Mouse (Mus musculus): ENCODE measurements around the gene Ccdc130. TPM values are rescaled to one million over a fixed set of nuclear protein-coding genes. Genes with fewer than 3 reads are reported as not detected.

Ccdc130 gene
- polyA plus RNA-seq, 1 experiment from 2014 or later: 16.1 TPM

DNA sequence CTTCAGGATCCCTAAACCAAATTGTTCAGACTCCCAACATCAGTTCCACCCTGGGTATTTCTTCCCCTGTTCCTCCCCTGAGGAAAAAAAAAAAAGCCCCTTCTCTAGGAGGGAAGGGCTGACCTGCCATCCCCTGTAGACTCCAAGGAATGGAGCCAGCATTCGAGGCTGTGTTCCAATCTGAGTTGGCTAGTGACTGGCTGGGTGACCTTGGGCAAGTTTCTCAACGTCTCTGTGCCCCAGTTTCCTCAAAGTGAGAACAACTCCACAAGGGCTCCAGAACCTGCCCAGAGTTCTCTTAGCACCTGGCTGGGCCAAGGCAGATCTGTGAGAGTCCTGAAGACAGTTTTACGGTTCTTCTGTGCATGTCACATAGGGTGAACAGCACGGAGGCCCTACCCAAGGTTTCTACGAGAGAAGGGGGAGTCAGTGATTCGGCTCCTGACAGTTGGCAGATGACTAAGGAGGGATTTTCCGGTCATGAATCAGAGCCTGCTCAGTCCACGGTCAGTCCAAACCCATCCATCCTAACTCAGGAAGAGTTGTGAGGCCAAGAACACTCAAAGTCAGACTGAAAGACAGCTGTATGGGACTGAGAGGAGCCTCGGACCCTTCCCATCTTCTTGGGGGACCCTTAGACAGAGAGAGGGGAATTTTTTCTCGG, 34.3 kb downstream of the Ccdc130 start:
- H3K4me3 ChIP-seq (ENCODE audit: low read depth, low read length): peak overlapping the region; percentile 89
- H3K9me3 ChIP-seq (replicated peaks; ENCODE audit: control insufficient read depth, low read length): no peaks in the 10 kb centered on the region
- H3K4me2 ChIP-seq: peak overlapping the region; percentile 88
- H3K9ac ChIP-seq (ENCODE audit: low read depth, low read length): peak overlapping the region; percentile 91
- no peak for ATAC-seq (replicated peaks; ENCODE audit: insufficient number of reproducible peaks, low FRiP score, low TSS enrichment)
- peak overlapping the region; percentile 65; the same call in 1 of the 2 replicates for H3K27ac ChIP-seq (ENCODE audit: low read depth, low read length)
- WGBS (ENCODE audit: insufficient replicate concordance): 32% methylated on average over 10 of the region's 10 CpGs
- peaks cover 10% of the 10 kb centered on the region for H3K4me1 ChIP-seq (ENCODE audit: control insufficient read depth, insufficient read depth, low read length)
- no peaks in the 10 kb centered on the region for H3K27me3 ChIP-seq (ENCODE audit: control insufficient read depth, insufficient read depth, low read length)
- H3K36me3 ChIP-seq (ENCODE audit: control insufficient read depth, insufficient read depth, low read length): peaks cover 6% of the 10 kb centered on the region; the same call in 1 of the 2 replicates

DNA sequence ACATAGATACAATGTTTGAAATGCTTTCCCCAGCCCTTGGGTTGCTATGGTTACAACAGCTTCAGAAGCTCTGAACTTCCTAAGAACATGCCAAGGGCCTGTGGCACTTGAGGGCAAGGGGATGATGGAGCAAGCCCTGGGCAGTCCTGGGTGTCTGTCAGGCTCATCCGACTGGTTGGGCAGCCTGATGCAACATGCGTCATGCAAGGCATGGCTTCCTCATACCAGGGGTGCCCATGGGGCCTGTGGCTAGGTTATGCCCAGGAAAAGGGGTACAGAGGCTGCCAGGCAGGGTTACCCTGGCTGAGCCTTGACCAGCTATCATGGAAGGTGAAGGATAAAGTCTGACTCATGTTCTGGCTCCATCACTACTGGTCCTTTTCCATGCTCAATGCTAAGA, 37.1 kb downstream of the Ccdc130 start:
- H3K4me2 ChIP-seq: no peak overlapping the region
- H3K4me3 ChIP-seq (ENCODE audit: low read depth, low read length): no peak overlapping the region
- H3K27ac ChIP-seq (ENCODE audit: low read depth, low read length): no peak overlapping the region
- H3K9me3 ChIP-seq (replicated peaks; ENCODE audit: control insufficient read depth, low read length): no peaks in the 10 kb centered on the region
- ATAC-seq (replicated peaks; ENCODE audit: insufficient number of reproducible peaks, low FRiP score, low TSS enrichment): no peak
- no peak overlapping the region for H3K9ac ChIP-seq (ENCODE audit: low read depth, low read length)
- no peaks in the 10 kb centered on the region for H3K27me3 ChIP-seq (ENCODE audit: control insufficient read depth, insufficient read depth, low read length)
- WGBS (ENCODE audit: insufficient replicate concordance): 76% methylated on average over 2 of the region's 2 CpGs
- peaks cover 9% of the 10 kb centered on the region for H3K36me3 ChIP-seq (ENCODE audit: control insufficient read depth, insufficient read depth, low read length)
- H3K4me1 ChIP-seq (ENCODE audit: control insufficient read depth, insufficient read depth, low read length): peaks cover 10% of the 10 kb centered on the region

DNA sequence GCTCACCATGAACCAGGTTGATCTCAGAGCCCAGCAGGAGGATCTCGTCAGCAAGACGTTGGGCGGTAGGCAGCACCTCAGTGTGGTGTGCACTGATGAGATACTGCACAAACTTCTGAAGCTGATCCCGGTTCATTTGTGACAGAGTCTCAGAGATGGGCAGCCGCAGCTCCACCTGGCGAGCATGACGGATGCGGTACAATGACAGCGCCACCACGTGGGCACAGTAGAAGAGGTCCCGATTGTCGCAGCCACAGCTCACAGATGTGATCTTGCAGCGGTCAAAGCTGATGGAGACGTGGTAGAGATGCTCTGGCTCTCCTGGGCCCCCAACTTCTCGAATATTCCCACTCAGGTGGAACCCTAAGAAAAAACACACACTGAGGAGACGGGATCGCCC, 39.4 kb downstream of the Ccdc130 start:
- ATAC-seq (replicated peaks; ENCODE audit: insufficient number of reproducible peaks, low FRiP score, low TSS enrichment): no peak
- Histone ChIP-seq H3K36me3 (ENCODE audit: control insufficient read depth, insufficient read depth, low read length) (peaks cover 15% of the 10 kb centered on the region), H3K4me1 (ENCODE audit: control insufficient read depth, insufficient read depth, low read length) (peaks cover 3% of the 10 kb centered on the region), H3K27ac (ENCODE audit: low read depth, low read length) (no peak overlapping the region), H3K27me3 (ENCODE audit: control insufficient read depth, insufficient read depth, low read length) (no peaks in the 10 kb centered on the region), H3K4me3 (ENCODE audit: low read depth, low read length) (no peak overlapping the region), H3K9ac (ENCODE audit: low read depth, low read length) (no peak overlapping the region), H3K9me3 (replicated peaks; ENCODE audit: control insufficient read depth, low read length) (no peaks in the 10 kb centered on the region), H3K4me2 (no peak overlapping the region)
- 76% methylated on average over 17 of the region's 17 CpGs for WGBS (ENCODE audit: insufficient replicate concordance)

DNA sequence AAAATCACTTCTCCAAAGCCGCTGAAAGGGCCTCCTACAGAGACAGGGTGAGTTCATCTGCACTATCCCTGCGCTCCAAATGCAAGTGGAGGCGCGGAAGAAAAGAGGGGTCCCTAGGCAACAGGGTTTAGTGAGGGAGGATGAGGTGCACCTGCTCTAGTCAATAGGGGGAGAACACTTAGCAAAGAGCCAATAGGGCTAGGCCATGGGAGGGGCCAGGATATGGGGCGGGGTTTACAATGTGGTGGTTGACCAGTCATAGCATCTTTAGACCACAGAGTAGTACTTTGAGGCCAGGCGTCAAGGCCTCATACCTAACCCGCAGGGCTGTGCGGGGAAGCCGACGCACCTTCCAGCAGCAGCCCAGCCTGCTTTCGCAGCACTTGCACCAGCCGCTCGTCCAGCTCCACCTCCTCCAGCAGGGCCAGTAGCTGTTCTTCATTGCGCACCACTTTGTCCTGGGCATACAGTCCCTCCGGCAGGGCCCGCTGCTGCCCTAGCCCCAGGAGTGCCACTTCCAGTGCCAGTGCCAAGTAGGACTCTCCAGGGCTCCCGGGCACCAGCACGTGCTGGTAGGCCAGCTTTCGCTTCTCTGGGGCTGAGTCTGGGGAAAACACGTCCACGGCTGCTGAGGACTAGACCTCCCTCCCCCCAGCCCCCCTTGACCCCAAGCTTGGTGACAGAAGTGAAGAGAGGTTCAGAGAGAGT, 46.7 kb downstream of the Ccdc130 start:
- no peak overlapping the region for H3K9ac ChIP-seq (ENCODE audit: low read depth, low read length)
- no peak overlapping the region for H3K4me2 ChIP-seq
- no peak overlapping the region for H3K27ac ChIP-seq (ENCODE audit: low read depth, low read length)
- peaks cover 29% of the 10 kb centered on the region for H3K36me3 ChIP-seq (ENCODE audit: control insufficient read depth, insufficient read depth, low read length)
- no peaks in the 10 kb centered on the region for H3K27me3 ChIP-seq (ENCODE audit: control insufficient read depth, insufficient read depth, low read length)
- 85% methylated on average over 21 of the region's 21 CpGs for WGBS (ENCODE audit: insufficient replicate concordance)
- no peaks in the 10 kb centered on the region for H3K4me1 ChIP-seq (ENCODE audit: control insufficient read depth, insufficient read depth, low read length)
- no peaks in the 10 kb centered on the region for H3K9me3 ChIP-seq (replicated peaks; ENCODE audit: control insufficient read depth, low read length)
- no peak for ATAC-seq (replicated peaks; ENCODE audit: insufficient number of reproducible peaks, low FRiP score, low TSS enrichment)
- no peak overlapping the region for H3K4me3 ChIP-seq (ENCODE audit: low read depth, low read length)

DNA sequence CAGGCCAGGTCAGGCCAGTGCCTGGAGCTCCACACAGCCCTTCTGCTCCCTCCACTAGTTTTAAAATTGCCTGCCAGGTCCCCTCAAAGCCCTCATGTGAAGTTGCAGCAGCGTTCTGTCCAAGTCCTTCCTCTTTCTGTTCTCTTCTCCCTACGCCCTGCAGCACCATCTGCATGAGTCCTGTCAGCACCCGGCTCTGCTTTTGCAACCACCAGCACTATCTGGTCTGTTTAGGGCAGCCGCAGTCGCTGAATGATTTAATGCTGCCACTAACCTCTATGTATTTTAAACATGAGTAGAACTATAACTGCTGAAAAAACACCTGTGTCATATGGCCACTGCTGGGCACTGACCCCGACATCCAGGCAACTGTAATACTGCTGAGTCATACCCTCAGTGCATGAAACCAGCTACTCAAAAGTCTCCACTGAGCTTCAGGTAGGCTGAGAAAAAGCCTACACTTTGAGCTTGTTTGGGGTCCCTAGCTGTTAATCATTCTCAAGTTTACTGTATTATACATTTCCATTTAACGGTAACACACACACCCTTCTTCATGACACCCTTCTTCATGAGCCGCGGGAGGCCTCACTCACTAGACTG, 47.5 kb downstream of the Ccdc130 start:
- Histone ChIP-seq H3K27me3 (ENCODE audit: control insufficient read depth, insufficient read depth, low read length) (no peaks in the 10 kb centered on the region), H3K4me1 (ENCODE audit: control insufficient read depth, insufficient read depth, low read length) (no peaks in the 10 kb centered on the region), H3K9me3 (replicated peaks; ENCODE audit: control insufficient read depth, low read length) (no peaks in the 10 kb centered on the region), H3K36me3 (ENCODE audit: control insufficient read depth, insufficient read depth, low read length) (peaks cover 29% of the 10 kb centered on the region), H3K9ac (ENCODE audit: low read depth, low read length) (no peak overlapping the region), H3K4me3 (ENCODE audit: low read depth, low read length) (no peak overlapping the region), H3K27ac (ENCODE audit: low read depth, low read length) (no peak overlapping the region), H3K4me2 (no peak overlapping the region)
- WGBS (ENCODE audit: insufficient replicate concordance): 85% methylated on average over 9 of the region's 9 CpGs
- ATAC-seq (replicated peaks; ENCODE audit: insufficient number of reproducible peaks, low FRiP score, low TSS enrichment): no peak

DNA sequence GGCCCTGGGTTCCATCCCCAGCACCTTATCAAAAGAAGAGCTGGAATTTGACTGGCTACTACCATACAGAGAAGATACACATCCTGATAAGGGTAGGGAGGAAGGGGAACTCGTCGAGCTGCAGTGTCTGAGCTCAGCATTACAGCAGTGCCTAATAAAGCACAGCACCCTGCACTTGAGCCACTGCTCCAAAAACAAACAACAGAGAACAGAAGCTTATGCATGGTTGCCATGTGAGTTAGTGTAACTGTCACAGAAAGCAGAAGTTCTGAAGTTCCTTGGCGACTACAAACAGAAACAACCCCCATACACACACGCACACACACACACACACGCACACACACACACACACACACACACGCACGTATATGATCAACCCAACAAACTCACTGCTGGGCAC, 50.1 kb downstream of the Ccdc130 start:
- WGBS (ENCODE audit: insufficient replicate concordance): 63% methylated on average over 7 of the region's 7 CpGs
- no peak overlapping the region for H3K4me3 ChIP-seq (ENCODE audit: low read depth, low read length)
- no peaks in the 10 kb centered on the region for H3K27me3 ChIP-seq (ENCODE audit: control insufficient read depth, insufficient read depth, low read length)
- H3K9me3 ChIP-seq (replicated peaks; ENCODE audit: control insufficient read depth, low read length): no peaks in the 10 kb centered on the region
- H3K4me2 ChIP-seq: no peak overlapping the region
- ATAC-seq (replicated peaks; ENCODE audit: insufficient number of reproducible peaks, low FRiP score, low TSS enrichment): no peak
- no peaks in the 10 kb centered on the region for H3K4me1 ChIP-seq (ENCODE audit: control insufficient read depth, insufficient read depth, low read length)
- H3K27ac ChIP-seq (ENCODE audit: low read depth, low read length): no peak overlapping the region
- no peak overlapping the region for H3K9ac ChIP-seq (ENCODE audit: low read depth, low read length)
- peaks cover 30% of the 10 kb centered on the region for H3K36me3 ChIP-seq (ENCODE audit: control insufficient read depth, insufficient read depth, low read length)

DNA sequence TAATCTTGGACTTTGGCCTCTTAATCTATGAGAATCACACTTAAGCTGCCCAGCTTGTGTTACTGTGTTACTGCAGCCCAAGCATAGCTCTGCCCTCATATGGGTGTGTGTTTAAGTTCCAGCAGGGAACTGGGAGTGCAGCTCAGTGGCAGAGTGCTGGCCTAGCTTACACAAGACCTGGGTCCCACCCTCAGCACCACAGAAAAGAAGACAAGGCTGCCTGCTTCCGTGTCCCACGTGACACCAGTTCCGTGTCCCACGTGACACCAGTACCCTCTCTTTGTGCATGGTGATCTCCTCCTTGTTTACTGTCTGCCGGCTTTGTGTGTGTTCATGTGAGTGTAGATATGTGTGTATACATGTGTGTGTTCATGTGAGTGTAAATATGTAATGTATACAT, 52.0 kb downstream of the Ccdc130 start:
- ATAC-seq (replicated peaks; ENCODE audit: insufficient number of reproducible peaks, low FRiP score, low TSS enrichment): no peak
- 89% methylated on average over 5 of the region's 5 CpGs for WGBS (ENCODE audit: insufficient replicate concordance)
- H3K9ac ChIP-seq (ENCODE audit: low read depth, low read length): no peak overlapping the region

DNA sequence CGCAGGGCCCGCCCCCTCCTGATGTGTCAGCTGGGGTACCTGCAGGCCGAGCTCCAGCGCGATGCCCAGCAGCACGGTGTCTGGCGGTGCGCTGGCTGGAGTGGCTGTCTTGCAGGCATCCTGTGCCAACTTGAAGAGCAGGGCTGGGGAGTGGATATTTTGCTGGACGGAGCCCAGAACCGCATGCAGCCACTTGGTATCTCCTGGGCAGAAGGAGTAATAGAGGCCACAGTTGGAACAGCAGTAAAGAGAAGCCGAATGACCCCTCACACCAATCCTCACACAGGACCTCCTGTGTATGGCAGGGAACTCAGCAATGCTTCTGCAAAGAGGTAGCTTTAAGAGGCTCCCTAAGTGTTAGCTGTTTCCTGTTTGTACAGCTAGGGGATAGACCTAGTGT, 53.0 kb downstream of the Ccdc130 start:
- Histone ChIP-seq H3K4me3 (ENCODE audit: low read depth, low read length) (no peak overlapping the region), H3K36me3 (ENCODE audit: control insufficient read depth, insufficient read depth, low read length) (peaks cover 17% of the 10 kb centered on the region), H3K27me3 (ENCODE audit: control insufficient read depth, insufficient read depth, low read length) (no peaks in the 10 kb centered on the region), H3K4me2 (no peak overlapping the region), H3K9ac (ENCODE audit: low read depth, low read length) (no peak overlapping the region), H3K27ac (ENCODE audit: low read depth, low read length) (no peak overlapping the region), H3K9me3 (replicated peaks; ENCODE audit: control insufficient read depth, low read length) (no peaks in the 10 kb centered on the region), H3K4me1 (ENCODE audit: control insufficient read depth, insufficient read depth, low read length) (no peaks in the 10 kb centered on the region)
- WGBS (ENCODE audit: insufficient replicate concordance): 89% methylated on average over 11 of the region's 11 CpGs
- ATAC-seq (replicated peaks; ENCODE audit: insufficient number of reproducible peaks, low FRiP score, low TSS enrichment): no peak

More for the DNA sequence above, 52.0 kb downstream of the Ccdc130 start:
- Histone ChIP-seq H3K36me3 (ENCODE audit: control insufficient read depth, insufficient read depth, low read length) (peaks cover 19% of the 10 kb centered on the region), H3K27me3 (ENCODE audit: control insufficient read depth, insufficient read depth, low read length) (no peaks in the 10 kb centered on the region), H3K9me3 (replicated peaks; ENCODE audit: control insufficient read depth, low read length) (no peaks in the 10 kb centered on the region), H3K4me3 (ENCODE audit: low read depth, low read length) (no peak overlapping the region), H3K4me2 (no peak overlapping the region), H3K4me1 (ENCODE audit: control insufficient read depth, insufficient read depth, low read length) (no peaks in the 10 kb centered on the region), H3K27ac (ENCODE audit: low read depth, low read length) (no peak overlapping the region)
